Mouse (Mus musculus) neural tube, embryonic 14.5 days (tissue): ENCODE results near the gene Klhl29. TPM values are rescaled to one million over a fixed set of nuclear protein-coding genes. Genes with fewer than 3 reads are reported as not detected.

ENCODE experiments used
- ATAC-seq: fragments of 200-750 bp; cut with Nextera tagmentation; 2 replicates; pipeline ENCODE4 v1.8.0; 2017; ENCODE audit warnings: low read depth, mild to moderate bottlenecking, moderate TSS enrichment, moderate library complexity
- H3K27ac ChIP-seq: fragments of 300-500 bp; sonication (generic); 2 replicates; pipeline ENCODE4 v1.5.1; 2014; ENCODE audit warnings: low read depth, mild to moderate bottlenecking, control low read depth, low read length, moderate library complexity, mixed read lengths
- H3K27me3 ChIP-seq: fragments of 300-500 bp; sonication (generic); 2 replicates; pipeline ENCODE4 v1.6.1; 2014; ENCODE audit warnings: low read length; ENCODE audit not compliant: control insufficient read depth, insufficient read depth
- H3K36me3 ChIP-seq: fragments of 300-500 bp; sonication (generic); 2 replicates; pipeline ENCODE4 v1.6.1; 2014; ENCODE audit warnings: low read length, mixed read lengths; ENCODE audit not compliant: control insufficient read depth, insufficient read depth
- H3K4me1 ChIP-seq: fragments of 300-500 bp; sonication (generic); 2 replicates; pipeline ENCODE4 v1.6.1; 2014; ENCODE audit warnings: low read length; ENCODE audit not compliant: control insufficient read depth, insufficient read depth
- H3K4me2 ChIP-seq: fragments of 300-500 bp; sonication (generic); 2 replicates; pipeline ENCODE4 v1.6.1; 2014; ENCODE audit warnings: mild to moderate bottlenecking, low read depth, low read length, control low read depth
- H3K4me3 ChIP-seq: fragments of 300-500 bp; sonication (generic); 2 replicates; pipeline ENCODE4 v1.5.1; 2014; ENCODE audit warnings: low read depth, low read length, control low read depth, mixed read lengths
- H3K9ac ChIP-seq: fragments of 300-500 bp; sonication (generic); replicated peaks from 2 replicates; pipeline ENCODE4 v1.6.1; 2014; ENCODE audit warnings: low read depth, mild to moderate bottlenecking, control low read depth, low read length, mixed read lengths
- H3K9me3 ChIP-seq: fragments of 300-500 bp; sonication (generic); 2 replicates; pipeline ENCODE4 v1.6.1; 2016; ENCODE audit warnings: low read length; ENCODE audit not compliant: control insufficient read depth
- WGBS: fragments of 180-500 bp; shearing (Covaris S2); extraction: QIAGEN DNeasy Blood & Tissue Kit; methylation state at CpG from one replicate; pipeline ENCODE4 v1.1.7; 2014; 5-methylcytosine and 5-hydroxymethylcytosine counted together
- polyA plus RNA-seq: library from polyadenylated mRNA; unstranded; fragments of >200 nt; fragmentation: Nextera tagmentation; extraction: Ambion mirVana; gene quantifications from 2 replicates; pipeline ENCODE4 v1.2.1, GENCODE M21; 2014

Klhl29 gene
- polyA plus RNA-seq, 1 experiment from 2014 or later: 6.1 TPM

GRCm38 (mm10) chr12:5285579-5285978 lies 89.9 kb downstream of the Klhl29 start:
- Histone ChIP-seq H3K36me3 (no peaks in the 10 kb centered on the region), H3K27me3 (no peaks in the 10 kb centered on the region), H3K9me3 (no peaks in the 10 kb centered on the region), H3K9ac (no peak overlapping the region), H3K4me3 (no peak overlapping the region), H3K4me2 (no peak overlapping the region), H3K27ac (peak overlapping the region; percentile 28; the same call in 1 of the 2 replicates), H3K4me1 (0 out of 2 replicates have a peak, but pooled peaks cover 2% of the 10 kb centered on the region)
- peak; percentile 5; the same call in 1 of the 2 replicates for ATAC-seq
- WGBS: 72% methylated on average over 11 of the region's 11 CpGs

- Histone ChIP-seq H3K4me3 (no peak overlapping the region), H3K4me2 (no peak overlapping the region), H3K27me3 (no peaks in the 10 kb centered on the region), H3K36me3 (no peaks in the 10 kb centered on the region), H3K9ac (no peak overlapping the region), H3K9me3 (no peaks in the 10 kb centered on the region), H3K27ac (peak overlapping the region; percentile 16; the same call in 1 of the 2 replicates), H3K4me1 (0 out of 2 replicates have a peak, but pooled peaks cover 2% of the 10 kb centered on the region)
- 82% methylated on average over 6 of the region's 6 CpGs for WGBS
- no peak for ATAC-seq
Observed at GRCm38 (mm10) chr12:5284961-5285360, 90.5 kb downstream of the Klhl29 start.

- H3K36me3 ChIP-seq: no peaks in the 10 kb centered on the region
- no peak overlapping the region for H3K9ac ChIP-seq
- H3K4me1 ChIP-seq: 0 out of 2 replicates have a peak, but pooled peaks cover 2% of the 10 kb centered on the region
- no peaks in the 10 kb centered on the region for H3K9me3 ChIP-seq
- no peaks in the 10 kb centered on the region for H3K27me3 ChIP-seq
- H3K4me3 ChIP-seq: no peak overlapping the region
- ATAC-seq: no peak
- H3K4me2 ChIP-seq: no peak overlapping the region
- H3K27ac ChIP-seq: no peak overlapping the region
- WGBS: 58% methylated on average over 2 of the region's 2 CpGs
Observed at GRCm38 (mm10) chr12:5283654-5284053, 91.8 kb downstream of the Klhl29 start.

GRCm38 (mm10) chr12:5282611-5283010 lies 92.9 kb downstream of the Klhl29 start:
- WGBS: 74% methylated on average over 2 of the region's 2 CpGs
- ATAC-seq: no peak

GRCm38 (mm10) chr12:5279873-5280272 lies 95.6 kb downstream of the Klhl29 start:
- no peak overlapping the region for H3K4me3 ChIP-seq
- peak; percentile 31; the same call in 1 of the 2 replicates for ATAC-seq
- WGBS: 13% methylated on average over 1 of the region's 1 CpGs
- no peaks in the 10 kb centered on the region for H3K27me3 ChIP-seq
- no peak overlapping the region for H3K27ac ChIP-seq
- H3K36me3 ChIP-seq: no peaks in the 10 kb centered on the region
- no peak overlapping the region for H3K4me2 ChIP-seq
- no peaks in the 10 kb centered on the region for H3K9me3 ChIP-seq
- H3K4me1 ChIP-seq: no peaks in the 10 kb centered on the region
- no peak overlapping the region for H3K9ac ChIP-seq

More at GRCm38 (mm10) chr12:5282611-5283010, 92.9 kb downstream of the Klhl29 start:
- no peaks in the 10 kb centered on the region for H3K27me3 ChIP-seq
- no peak overlapping the region for H3K27ac ChIP-seq
- no peak overlapping the region for H3K9ac ChIP-seq
- H3K4me2 ChIP-seq: no peak overlapping the region
- no peak overlapping the region for H3K4me3 ChIP-seq
- 0 out of 2 replicates have a peak, but pooled peaks cover 2% of the 10 kb centered on the region for H3K4me1 ChIP-seq
- H3K9me3 ChIP-seq: no peaks in the 10 kb centered on the region
- no peaks in the 10 kb centered on the region for H3K36me3 ChIP-seq

- Histone ChIP-seq H3K36me3 (no peaks in the 10 kb centered on the region), H3K27me3 (no peaks in the 10 kb centered on the region), H3K4me3 (no peak overlapping the region), H3K4me1 (no peaks in the 10 kb centered on the region), H3K9ac (no peak overlapping the region), H3K9me3 (no peaks in the 10 kb centered on the region), H3K4me2 (no peak overlapping the region), H3K27ac (no peak overlapping the region)
- WGBS: 80% methylated on average over 9 of the region's 9 CpGs
- no peak for ATAC-seq
Observed at GRCm38 (mm10) chr12:5277028-5277427, 98.5 kb downstream of the Klhl29 start.

GRCm38 (mm10) chr12:5275507-5275936 lies 100.0 kb downstream of the Klhl29 start:
- H3K27ac ChIP-seq: 0 out of 2 replicates have a peak overlapping the region, but pooled peaks have one; percentile 18
- WGBS: 46% methylated on average over 6 of the region's 6 CpGs
- no peaks in the 10 kb centered on the region for H3K4me1 ChIP-seq
- H3K9ac ChIP-seq: no peak overlapping the region
- H3K4me3 ChIP-seq: no peak overlapping the region
- no peak overlapping the region for H3K4me2 ChIP-seq
- no peaks in the 10 kb centered on the region for H3K27me3 ChIP-seq
- H3K36me3 ChIP-seq: no peaks in the 10 kb centered on the region
- ATAC-seq: peak; percentile 41; the same call in 1 of the 2 replicates
- H3K9me3 ChIP-seq: no peaks in the 10 kb centered on the region

GRCm38 (mm10) chr12:5274519-5274944 lies 101.0 kb downstream of the Klhl29 start:
- H3K36me3 ChIP-seq: no peaks in the 10 kb centered on the region
- H3K9me3 ChIP-seq: no peaks in the 10 kb centered on the region
- 74% methylated on average over 8 of the region's 8 CpGs for WGBS
- no peak overlapping the region for H3K4me3 ChIP-seq
- no peak overlapping the region for H3K4me2 ChIP-seq
- no peaks in the 10 kb centered on the region for H3K27me3 ChIP-seq
- no peak overlapping the region for H3K9ac ChIP-seq
- ATAC-seq: no peak
- no peak overlapping the region for H3K27ac ChIP-seq
- H3K4me1 ChIP-seq: no peaks in the 10 kb centered on the region

GRCm38 (mm10) chr12:5273316-5274047 lies 102.0 kb downstream of the Klhl29 start:
- Histone ChIP-seq H3K4me1 (peaks cover 3% of the 10 kb centered on the region; the same call in 1 of the 2 replicates), H3K9me3 (no peaks in the 10 kb centered on the region), H3K9ac (no peak overlapping the region), H3K36me3 (no peaks in the 10 kb centered on the region), H3K4me2 (no peak overlapping the region), H3K27ac (no peak overlapping the region), H3K4me3 (no peak overlapping the region), H3K27me3 (no peaks in the 10 kb centered on the region)
- WGBS: 87% methylated on average over 4 of the region's 4 CpGs
- no peak for ATAC-seq
